Mouse (Mus musculus): ENCODE results near the gene Efhd1. TPM values are rescaled to one million over a fixed set of nuclear protein-coding genes. Genes with fewer than 3 reads are reported as not detected.

The Efhd1 gene
- polyA plus RNA-seq (2015; fragmentation: Nextera tagmentation; extraction: Ambion mirVana): 40.9 and 116 TPM in 2 replicates

DNA sequence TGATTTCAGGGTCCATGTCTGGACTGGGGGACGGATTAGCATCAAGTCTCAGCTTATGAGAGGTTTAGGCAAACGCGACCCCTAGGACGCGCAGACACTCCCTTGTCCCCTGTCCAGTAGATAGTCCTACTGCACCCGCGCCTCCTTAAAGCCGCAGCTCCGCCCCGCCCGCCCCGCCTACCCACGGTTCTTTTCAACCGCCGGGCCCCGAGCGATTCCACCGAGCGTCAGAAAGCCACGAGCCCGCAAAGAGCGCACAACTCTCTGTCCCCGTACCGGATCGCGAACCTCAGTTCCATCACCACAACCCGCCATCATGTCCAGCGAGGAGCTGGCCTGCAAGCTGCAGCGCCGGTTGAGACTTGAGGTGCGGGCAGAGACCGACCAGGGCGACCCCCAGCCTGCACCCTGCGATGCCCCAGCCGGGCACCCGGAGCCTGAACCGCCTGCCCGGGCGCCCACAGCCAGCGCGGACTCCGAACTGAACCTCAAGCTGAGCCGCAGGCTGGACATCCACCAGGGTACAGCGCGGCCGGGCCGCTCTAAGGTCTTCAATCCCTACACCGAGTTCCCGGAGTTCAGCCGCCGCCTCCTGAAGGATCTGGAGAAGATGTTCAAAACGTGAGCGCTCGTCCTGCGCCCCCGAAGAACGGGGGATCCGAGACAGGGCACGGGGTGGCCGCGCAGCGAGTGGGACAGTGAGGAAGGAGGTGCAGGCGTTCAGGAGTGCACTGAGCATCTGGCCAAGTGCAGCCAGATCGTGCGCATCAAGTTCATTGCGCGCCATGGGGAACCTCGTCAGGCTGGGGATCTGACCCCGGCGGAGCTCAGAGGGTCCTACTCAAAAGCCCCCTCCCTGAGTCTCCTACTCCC, at the start of gene Efhd1:
Gene Efhd1 (plus strand): TSS at position 230 of the 873 bp plus-strand sequence.

DNA sequence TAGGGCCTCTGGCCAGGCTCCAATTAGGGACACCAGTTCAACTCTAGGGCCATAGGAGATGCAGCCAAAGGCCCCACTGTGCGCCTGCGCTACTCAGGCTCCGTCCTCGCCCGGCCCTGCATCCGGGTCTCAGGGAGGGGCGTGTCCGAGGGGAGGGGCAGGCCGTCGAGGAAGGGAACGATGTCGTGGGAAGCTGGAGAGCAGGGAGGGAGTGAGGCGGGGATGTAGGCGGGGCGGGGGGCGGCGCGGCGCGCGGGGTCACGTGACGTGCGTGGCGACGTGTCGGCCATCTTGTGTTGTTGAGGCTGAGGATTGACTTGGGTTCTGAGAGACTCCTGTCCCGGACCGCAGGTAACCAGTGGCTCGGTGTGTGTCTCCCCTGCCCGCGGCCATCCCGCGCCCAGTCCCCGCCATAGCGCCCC, 62.6 kb downstream of the Efhd1 start, which contains the start of gene Gigyf2:
Gene Gigyf2 (plus strand): TSS at position 257 of the 422 bp plus-strand sequence.

Other genes with a start within 250 kb of the Efhd1 start
- gene Alppl2, start 174.4 kb upstream of the Efhd1 start, polyA plus RNA-seq (2015; fragmentation: Nextera tagmentation; extraction: Ambion mirVana): not detected in 2 replicates
- gene Alpi, start 162.8 kb upstream of the Efhd1 start, polyA plus RNA-seq (2015; fragmentation: Nextera tagmentation; extraction: Ambion mirVana): 0.11 and 2.6 TPM in 2 replicates
- not detected in 2 replicates for gene Akp3, start 139.4 kb upstream of the Efhd1 start, polyA plus RNA-seq (2015; fragmentation: Nextera tagmentation; extraction: Ambion mirVana)
- gene Ecel1, start 107.8 kb upstream of the Efhd1 start, polyA plus RNA-seq (2015; fragmentation: Nextera tagmentation; extraction: Ambion mirVana): 21.6 and 76.9 TPM in 2 replicates
- not detected in 2 replicates for gene Prss56, start 81.0 kb upstream of the Efhd1 start, polyA plus RNA-seq (2015; fragmentation: Nextera tagmentation; extraction: Ambion mirVana)
- 0.08 TPM in 1 of 2 replicates, not detected in the other for gene Chrnd, start 73.8 kb upstream of the Efhd1 start, polyA plus RNA-seq (2015; fragmentation: Nextera tagmentation; extraction: Ambion mirVana)
- gene Chrng, start 59.7 kb upstream of the Efhd1 start, polyA plus RNA-seq (2015; fragmentation: Nextera tagmentation; extraction: Ambion mirVana): 0.11 TPM in 1 of 2 replicates, not detected in the other
- 103 and 124 TPM in 2 replicates for gene Eif4e2, start 50.4 kb upstream of the Efhd1 start, polyA plus RNA-seq (2015; fragmentation: Nextera tagmentation; extraction: Ambion mirVana)
- 24.5 and 30.3 TPM in 2 replicates for gene Gigyf2, start 62.6 kb downstream of the Efhd1 start, polyA plus RNA-seq (2015; fragmentation: Nextera tagmentation; extraction: Ambion mirVana)
- 0.36 TPM in 2 replicates for gene Kcnj13, start 130.4 kb downstream of the Efhd1 start, polyA plus RNA-seq (2015; fragmentation: Nextera tagmentation; extraction: Ambion mirVana)
- gene Snorc, start 205.9 kb downstream of the Efhd1 start, polyA plus RNA-seq (2015; fragmentation: Nextera tagmentation; extraction: Ambion mirVana): not detected in 2 replicates
- gene Neu2, start 245.5 kb downstream of the Efhd1 start, polyA plus RNA-seq (2015; fragmentation: Nextera tagmentation; extraction: Ambion mirVana): 0.17 and 0.25 TPM in 2 replicates